Mouse (Mus musculus) left cerebral cortex, postnatal 36 days (tissue): ENCODE results near the gene Trim17. TPM values are rescaled to one million over a fixed set of nuclear protein-coding genes. Genes with fewer than 3 reads are reported as not detected.

Experiments
- DNase-seq, 2 experiments: peaks; one replicate each; pipeline ENCODE4 v3.0.0; 2021 to 2022; ENCODE audit warnings: low spot score in 2 of 2, mixed read lengths in 1 of 2
- intact Hi-C: fragments of 180-260 bp; cut with DNase I; formaldehyde crosslinking; loops from one replicate; pipeline ENCODE4 v1.15.1; 2025
- total RNA-seq, 2 experiments: library from RNA; stranded (reverse); gene quantifications; 2 replicates each; pipeline ENCODE4 v1.2.3; 2021

Trim17 gene
- 1 to 10 TPM; 4.8 to 5.7 TPM for total RNA-seq

- intact Hi-C loops, result no loop called here
Observed at GRCm38 (mm10) chr11:58954420-58955142, at the start of gene Trim17, which contains the start of gene Hist3h2a. Gene Trim17 (plus strand): TSS chr11:58954685. Gene Hist3h2a (plus strand): TSS chr11:58954685.

GRCm38 (mm10) chr11:58904838-58905237 is 49.6 kb upstream of the Trim17 start:
- intact Hi-C loops, result no loop called here
- DNase-seq, result no peak

More at GRCm38 (mm10) chr11:58954420-58955142, at the start of gene Trim17, which contains the start of gene Hist3h2a:
- DNase-seq, result peak; percentile 86 to 88

GRCm38 (mm10) chr11:58913776-58914175 is 40.7 kb upstream of the Trim17 start:
- intact Hi-C loops, result no loop called here
- DNase-seq, result no peak

GRCm38 (mm10) chr11:58914461-58915028 is 39.9 kb upstream of the Trim17 start:
- intact Hi-C loops, result loop anchor here (5.0 kb wide), 1 partner anchor 383 kb away; no protein-coding TSS in a partner anchor
- DNase-seq, result no peak

- intact Hi-C loops, result loop anchor here (5.0 kb wide), 1 partner anchor 380 kb away; no protein-coding TSS in a partner anchor
Observed at GRCm38 (mm10) chr11:58916879-58917744, 37.4 kb upstream of the Trim17 start.

GRCm38 (mm10) chr11:58917745-58918366 is 36.6 kb upstream of the Trim17 start, which contains the start of gene Btnl10:
Gene Btnl10 (plus strand): TSS chr11:58917908.
- intact Hi-C loops, result loop anchor here (5.0 kb wide), 1 partner anchor 379 kb away; no protein-coding TSS in a partner anchor
- DNase-seq, result no peak

More at GRCm38 (mm10) chr11:58916879-58917744, 37.4 kb upstream of the Trim17 start:
- no peak for DNase-seq

- intact Hi-C loops, result loop anchor here (5.0 kb wide), 1 partner anchor 379 kb away; no protein-coding TSS in a partner anchor
- DNase-seq, result no peak
Observed at GRCm38 (mm10) chr11:58918759-58919158, 35.7 kb upstream of the Trim17 start.

GRCm38 (mm10) chr11:58922420-58922819 is 32.1 kb upstream of the Trim17 start:
- no peak for DNase-seq
- intact Hi-C loops, result no loop called here

GRCm38 (mm10) chr11:58926651-58927050 is 27.8 kb upstream of the Trim17 start:
- intact Hi-C loops, result no loop called here
- no peak for DNase-seq

GRCm38 (mm10) chr11:58927053-58927452 is 27.4 kb upstream of the Trim17 start:
- intact Hi-C loops, result no loop called here

GRCm38 (mm10) chr11:58927790-58928651 is 26.5 kb upstream of the Trim17 start:
- intact Hi-C loops, result no loop called here
- DNase-seq, result no peak

More at GRCm38 (mm10) chr11:58927053-58927452, 27.4 kb upstream of the Trim17 start:
- no peak for DNase-seq

GRCm38 (mm10) chr11:58929055-58929454 is 25.4 kb upstream of the Trim17 start:
- intact Hi-C loops, result no loop called here

GRCm38 (mm10) chr11:58929641-58930040 is 24.8 kb upstream of the Trim17 start:
- intact Hi-C loops, result no loop called here

More at GRCm38 (mm10) chr11:58929055-58929454, 25.4 kb upstream of the Trim17 start:
- DNase-seq, result no peak

GRCm38 (mm10) chr11:58930254-58930653 is 24.2 kb upstream of the Trim17 start:
- intact Hi-C loops, result no loop called here
- DNase-seq, result no peak

More at GRCm38 (mm10) chr11:58929641-58930040, 24.8 kb upstream of the Trim17 start:
- no peak for DNase-seq

GRCm38 (mm10) chr11:58931576-58931975 is 22.9 kb upstream of the Trim17 start:
- DNase-seq, result no peak
- intact Hi-C loops, result no loop called here

- DNase-seq, result no peak
- intact Hi-C loops, result no loop called here
Observed at GRCm38 (mm10) chr11:58937909-58938308, 16.6 kb upstream of the Trim17 start.

- intact Hi-C loops, result no loop called here
- peak; percentile 91 to 93 for DNase-seq
Observed at GRCm38 (mm10) chr11:58938322-58939087, 16.0 kb upstream of the Trim17 start, which contains the start of gene Rnf187. Gene Rnf187 (minus strand): TSS chr11:58938916.

GRCm38 (mm10) chr11:58939088-58939439 is 15.4 kb upstream of the Trim17 start:
- intact Hi-C loops, result no loop called here
- no peak for DNase-seq
